Comparison of ENCODE assay signal across 8 mouse cellular contexts in genomic region chr10:126928011-126928818, GRCm38 (mm10). TPM values are rescaled to one million over a fixed set of nuclear protein-coding genes. Genes with fewer than 3 reads are reported as not detected.
A peak's percentile ranks its signal among the peaks of the same experiment; 100 is the strongest.
DNase-seq lines count a peak whose midpoint lies in the region; ATAC-seq and TF ChIP-seq lines count a peak whose summit lies in the region.

No protein-coding gene starts in this region.

- H3K36me3 ChIP-seq in ES-E14 (ENCODE audit: control insufficient read depth, insufficient read depth, low read length, poor library complexity, severe bottlenecking) = no peaks in the 10 kb centered on the region
- no peaks in the 10 kb centered on the region for H3K36me3 ChIP-seq in forebrain, embryonic 13.5 days (ENCODE audit: poor library complexity, severe bottlenecking)
- H3K36me3 ChIP-seq in heart, postnatal 0 days (replicated peaks; ENCODE audit: control insufficient read depth, insufficient read depth, low read length) = no peaks in the 10 kb centered on the region
- no peaks in the 10 kb centered on the region for H3K36me3 ChIP-seq in liver, embryonic 16.5 days (ENCODE audit: control insufficient read depth, insufficient read depth)
- H3K36me3 ChIP-seq in neural tube, embryonic 14.5 days (ENCODE audit: control insufficient read depth, insufficient read depth, low read length) = no peaks in the 10 kb centered on the region

- peak overlapping the region; percentile 91 for H3K4me2 ChIP-seq in forebrain, embryonic 13.5 days
- peak overlapping the region; percentile 80 for H3K4me2 ChIP-seq in heart, postnatal 0 days (ENCODE audit: low read depth, low read length)
- peak overlapping the region; percentile 60 for H3K4me2 ChIP-seq in liver, embryonic 16.5 days (ENCODE audit: low read depth, low read length)
- peak overlapping the region; percentile 99 for H3K4me2 ChIP-seq in neural tube, embryonic 14.5 days (ENCODE audit: low read depth, low read length)

- under 1% methylated on average over 39 of the region's 39 CpGs for WGBS in forebrain, embryonic 13.5 days
- under 1% methylated on average over 39 of the region's 39 CpGs for WGBS in heart, postnatal 0 days
- WGBS in large intestine, adult 2 months = 2% methylated on average over 39 of the region's 39 CpGs
- WGBS in liver, embryonic 16.5 days (ENCODE audit: insufficient replicate concordance) = under 1% methylated on average over 39 of the region's 39 CpGs
- under 1% methylated on average over 39 of the region's 39 CpGs for WGBS in neural tube, embryonic 14.5 days

- peaks cover 15 to 39% of the 10 kb centered on the region in 2 experiments for H3K4me1 ChIP-seq in ES-E14 (ENCODE audit: control insufficient read depth in 2 of 2, insufficient read depth in 2 of 2, low read length in 2 of 2, poor library complexity in 1 of 2)
- peaks cover 13% of the 10 kb centered on the region for H3K4me1 ChIP-seq in brown adipose tissue, adult 24 weeks (ENCODE audit: control insufficient read depth, insufficient read depth, insufficient read length, low read length)
- peaks cover 61% of the 10 kb centered on the region for H3K4me1 ChIP-seq in forebrain, embryonic 13.5 days
- H3K4me1 ChIP-seq in heart, postnatal 0 days (ENCODE audit: control insufficient read depth, insufficient read depth) = peaks cover 51% of the 10 kb centered on the region
- no peaks in the 10 kb centered on the region; the same call in none of the 2 replicates for H3K4me1 ChIP-seq in liver, embryonic 16.5 days (ENCODE audit: control insufficient read depth, low read depth, low read length)
- peaks cover 26% of the 10 kb centered on the region for H3K4me1 ChIP-seq in neural tube, embryonic 14.5 days (ENCODE audit: control insufficient read depth, insufficient read depth, low read length)

- ATAC-seq in forebrain, embryonic 13.5 days = peak; percentile 51
- peak; percentile 78 for ATAC-seq in heart, postnatal 0 days (ENCODE audit: insufficient read depth, low read depth)
- ATAC-seq in liver, embryonic 16.5 days (ENCODE audit: low read depth) = peak; percentile 72
- ATAC-seq in neural tube, embryonic 14.5 days (ENCODE audit: low read depth) = peak; percentile 59

- peak; percentile 72 for TF ChIP-seq CTCF in heart, postnatal 0 days (IDR thresholded peaks at IDR 0.05; ENCODE audit: low read depth)

- no peaks in the 10 kb centered on the region for H3K9me3 ChIP-seq in ES-E14 (ENCODE audit: control insufficient read depth, insufficient read depth, low read depth, low read length)
- H3K9me3 ChIP-seq in forebrain, embryonic 13.5 days (replicated peaks) = no peaks in the 10 kb centered on the region
- no peaks in the 10 kb centered on the region for H3K9me3 ChIP-seq in heart, postnatal 0 days (replicated peaks; ENCODE audit: control insufficient read depth, low read length)
- no peaks in the 10 kb centered on the region for H3K9me3 ChIP-seq in liver, embryonic 16.5 days (replicated peaks; ENCODE audit: control insufficient read depth, low read length)
- no peaks in the 10 kb centered on the region for H3K9me3 ChIP-seq in neural tube, embryonic 14.5 days (ENCODE audit: control insufficient read depth, low read length)

- peak; percentile 24; the same call in 1 of the 2 replicates for TF ChIP-seq EP300 in heart, postnatal 0 days (IDR thresholded peaks at IDR 0.05; ENCODE audit: low read depth)

- peak overlapping the region; percentile 70 to 73 for H3K4me3 ChIP-seq in ES-E14 (ENCODE audit: insufficient read depth in 1 of 2, low read depth in 1 of 2, low read length in 2 of 2, poor library complexity in 1 of 2, severe bottlenecking in 1 of 2)
- H3K4me3 ChIP-seq in brown adipose tissue, adult 24 weeks (ENCODE audit: insufficient read depth, low read depth, low read length) = peak overlapping the region; percentile 74
- H3K4me3 ChIP-seq in forebrain, embryonic 13.5 days = peak overlapping the region; percentile 57
- peak overlapping the region; percentile 57 for H3K4me3 ChIP-seq in heart, postnatal 0 days (ENCODE audit: low read depth, low read length)
- peak overlapping the region; percentile 55 for H3K4me3 ChIP-seq in liver, embryonic 16.5 days (ENCODE audit: low read depth, low read length)
- peak overlapping the region; percentile 52 for H3K4me3 ChIP-seq in neural tube, embryonic 14.5 days (ENCODE audit: low read depth, low read length)

- peak overlapping the region; percentile 65 for H3K9ac ChIP-seq in ES-E14 (ENCODE audit: insufficient read depth, low read depth, low read length, poor library complexity, severe bottlenecking)
- peak overlapping the region; percentile 77 for H3K9ac ChIP-seq in forebrain, embryonic 13.5 days
- peak overlapping the region; percentile 70 for H3K9ac ChIP-seq in heart, postnatal 0 days (replicated peaks; ENCODE audit: low read depth, low read length)
- H3K9ac ChIP-seq in liver, embryonic 16.5 days (ENCODE audit: low read depth, low read length) = peak overlapping the region; percentile 45
- H3K9ac ChIP-seq in neural tube, embryonic 14.5 days (replicated peaks; ENCODE audit: low read depth, low read length) = peak overlapping the region; percentile 78

- in situ Hi-C loops in ES-E14 (cut with MboI; ENCODE audit: low sequenced_read_pairs in 2 of 2, unreplicated experiment in 2 of 2) = no loop called here

- DNase-seq in ES-E14 (ENCODE audit: low read depth, low spot score) = peak; percentile 77
- peak; percentile 89 for DNase-seq in heart, postnatal 0 days (ENCODE audit: low spot score)
- peak; percentile 72 for DNase-seq in large intestine, adult 2 months (ENCODE audit: low read depth, low spot score)
- DNase-seq in urinary bladder, postnatal 4 days (ENCODE audit: low spot score in 2 of 2) = peak; percentile 83 to 89

- no peak overlapping the region; the same call in 1 of the 2 replicates for H3K27ac ChIP-seq in ES-E14 (ENCODE audit: insufficient read depth, low read depth, low read length, poor library complexity, severe bottlenecking)
- H3K27ac ChIP-seq in brown adipose tissue, adult 24 weeks (replicated peaks; ENCODE audit: low read depth, low read length) = peak overlapping the region; percentile 98
- peak overlapping the region; percentile 80 for H3K27ac ChIP-seq in forebrain, embryonic 13.5 days
- peak overlapping the region; percentile 97 for H3K27ac ChIP-seq in heart, postnatal 0 days (ENCODE audit: low read depth)
- peak overlapping the region; percentile 25; the same call in 1 of the 2 replicates for H3K27ac ChIP-seq in liver, embryonic 16.5 days (ENCODE audit: low read length)
- H3K27ac ChIP-seq in neural tube, embryonic 14.5 days (ENCODE audit: low read depth, low read length) = peak overlapping the region; percentile 79

- no peaks in the 10 kb centered on the region for H3K27me3 ChIP-seq in forebrain, embryonic 13.5 days
- H3K27me3 ChIP-seq in heart, postnatal 0 days (ENCODE audit: control insufficient read depth, insufficient read depth, low read length) = no peaks in the 10 kb centered on the region
- H3K27me3 ChIP-seq in liver, embryonic 16.5 days (ENCODE audit: control insufficient read depth, insufficient read depth, low read depth, low read length) = peaks cover 34% of the 10 kb centered on the region
- no peaks in the 10 kb centered on the region for H3K27me3 ChIP-seq in neural tube, embryonic 14.5 days (ENCODE audit: control insufficient read depth, insufficient read depth, low read length)

TF ChIP-seq in ES-E14, 5 proteins besides CTCF, POLR2A, EP300 and RAD21:
- TF ChIP-seq HCFC1 (IDR thresholded peaks at IDR 0.05; ENCODE audit: borderline replicate concordance, insufficient read depth, low read length) (no peak; the same call in 1 of the 2 replicates), ZC3H11A (IDR thresholded peaks at IDR 0.05; ENCODE audit: borderline replicate concordance, low read depth, low read length) (no peak), ZNF384 (IDR thresholded peaks at IDR 0.05; ENCODE audit: low read depth, low read length) (no peak), CHD2 (IDR thresholded peaks at IDR 0.05; ENCODE audit: low read depth, low read length) (no peak), MAFK (IDR thresholded peaks at IDR 0.05; ENCODE audit: insufficient read depth, low read depth, low read length) (no peak)

RNA-seq across cellular contexts. Expression of gene Atp23, which starts 27.1 kb away (rescaled TPM):
- 12.1 and 12.2 TPM in 2 replicates for total RNA-seq in ES-E14 (2012; rRNA removed)
- polyA plus RNA-seq in brown adipose tissue, adult 24 weeks (2012; ENCODE audit: insufficient read depth, insufficient read length, missing spikeins) = 4.1 and 6.9 TPM in 2 replicates
- polyA plus RNA-seq in forebrain, embryonic 13.5 days (2015; fragmentation: Nextera tagmentation; extraction: Ambion mirVana) = 9.0 and 9.9 TPM in 2 replicates
- total RNA-seq in heart, postnatal 0 days (2014; rRNA removed; ENCODE audit: low replicate concordance) = 0.46 and 10.2 TPM in 2 replicates
- 7.8 and 8.5 TPM in 2 replicates for polyA plus RNA-seq in heart, postnatal 0 days (2015; fragmentation: Nextera tagmentation; extraction: Ambion mirVana)
- polyA plus RNA-seq in large intestine, adult 2 months (2012; rRNA removed) = 7.8 and 9.3 TPM in 2 replicates
- 5.5 and 6.0 TPM in 2 replicates for polyA plus RNA-seq in liver, embryonic 16.5 days (2015; fragmentation: Nextera tagmentation; extraction: Ambion mirVana)
- 15.6 and 16.7 TPM in 2 replicates for polyA plus RNA-seq in neural tube, embryonic 14.5 days (2014; fragmentation: Nextera tagmentation; extraction: Ambion mirVana)

RNA-seq across cellular contexts. Expression of gene Ctdsp2, which starts 50.3 kb away (rescaled TPM):
- 28.5 and 38.1 TPM in 2 replicates for total RNA-seq in ES-E14 (2012; rRNA removed)
- 42.7 and 48.6 TPM in 2 replicates for polyA plus RNA-seq in brown adipose tissue, adult 24 weeks (2012; ENCODE audit: insufficient read depth, insufficient read length, missing spikeins)
- 27.8 and 30.9 TPM in 2 replicates for polyA plus RNA-seq in forebrain, embryonic 13.5 days (2015; fragmentation: Nextera tagmentation; extraction: Ambion mirVana)
- 137 and 155 TPM in 2 replicates for total RNA-seq in heart, postnatal 0 days (2014; rRNA removed; ENCODE audit: low replicate concordance)
- polyA plus RNA-seq in heart, postnatal 0 days (2015; fragmentation: Nextera tagmentation; extraction: Ambion mirVana) = 26.4 and 27.4 TPM in 2 replicates
- 123 TPM in 2 replicates for polyA plus RNA-seq in large intestine, adult 2 months (2012; rRNA removed)
- polyA plus RNA-seq in liver, embryonic 16.5 days (2015; fragmentation: Nextera tagmentation; extraction: Ambion mirVana) = 11.1 and 12.2 TPM in 2 replicates
- 15.1 and 27.9 TPM in 2 replicates for polyA plus RNA-seq in neural tube, embryonic 14.5 days (2014; fragmentation: Nextera tagmentation; extraction: Ambion mirVana)
